Mouse (Mus musculus): ENCODE measurements around the gene Olfr571.

GRCm38 (mm10) chr7:102924109-102924508 lies 6.8 kb upstream of the Olfr571 start, which contains the start of gene Olfr572:
- no peak for TF ChIP-seq GATA1 (IDR thresholded peaks at IDR 0.05; ENCODE audit: borderline replicate concordance, low read length)
- no peak for TF ChIP-seq FLI1 (IDR thresholded peaks at IDR 0.05; ENCODE audit: low read length)

Data from megakaryocyte, embryonic 14.5 days (primary cell).